Mouse (Mus musculus): ENCODE measurements at regions not wholly inside any gene's neighbourhood (a gene's known extent, or its start where the extent isn't known, plus 50 kb on each side); places are given as distances from the start of the nearest gene placed in this dataset.

GRCm38 (mm10) chr12:12581271-12582186, 319.6 kb downstream of the Fam49a start:
- H3K27ac ChIP-seq: no peak overlapping the region

GRCm38 (mm10) chr12:12580763-12581178, 318.8 kb downstream of the Fam49a start:
- Histone ChIP-seq H3K27ac (no peak overlapping the region), H3K4me3 (no peak overlapping the region)
- no peak for TF ChIP-seq CTCF (conservative IDR thresholded peaks at IDR 0.05)

More at GRCm38 (mm10) chr12:12581271-12582186, 319.6 kb downstream of the Fam49a start:
- TF ChIP-seq CTCF (conservative IDR thresholded peaks at IDR 0.05): no peak
- DNase-seq (ENCODE audit: low spot score in 2 of 2): no peak
- H3K4me3 ChIP-seq: no peak overlapping the region

GRCm38 (mm10) chr12:12578278-12578677, 316.3 kb downstream of the Fam49a start:
- Histone ChIP-seq H3K27ac (no peak overlapping the region), H3K4me3 (peak overlapping the region; percentile 20; the same call in 1 of the 2 replicates)
- DNase-seq (ENCODE audit: low spot score in 2 of 2): peak in 1 of 2 experiments; percentile 66
- no peak for TF ChIP-seq CTCF (conservative IDR thresholded peaks at IDR 0.05)

More at GRCm38 (mm10) chr12:12580763-12581178, 318.8 kb downstream of the Fam49a start:
- no peak for DNase-seq (ENCODE audit: low spot score in 2 of 2)

GRCm38 (mm10) chr12:12570563-12571251, 308.8 kb downstream of the Fam49a start:
- no peak for TF ChIP-seq CTCF (conservative IDR thresholded peaks at IDR 0.05)
- DNase-seq (ENCODE audit: low spot score in 2 of 2): no peak

GRCm38 (mm10) chr12:12567734-12568104, 305.8 kb downstream of the Fam49a start:
- DNase-seq (ENCODE audit: low spot score in 2 of 2): no peak
- Histone ChIP-seq H3K4me3 (no peak overlapping the region), H3K27ac (no peak overlapping the region)
- TF ChIP-seq CTCF (conservative IDR thresholded peaks at IDR 0.05): no peak

More at GRCm38 (mm10) chr12:12570563-12571251, 308.8 kb downstream of the Fam49a start:
- Histone ChIP-seq H3K4me3 (no peak overlapping the region), H3K27ac (no peak overlapping the region)

- Histone ChIP-seq H3K4me3 (no peak overlapping the region), H3K27ac (no peak overlapping the region)
- no peak for DNase-seq (ENCODE audit: low spot score in 2 of 2)
- no peak for TF ChIP-seq CTCF (conservative IDR thresholded peaks at IDR 0.05)
Measured at GRCm38 (mm10) chr12:12567058-12567733, 305.3 kb downstream of the Fam49a start.

GRCm38 (mm10) chr12:12562267-12562666, 300.3 kb downstream of the Fam49a start:
- Histone ChIP-seq H3K4me3 (no peak overlapping the region), H3K27ac (no peak overlapping the region)
- TF ChIP-seq CTCF (conservative IDR thresholded peaks at IDR 0.05): no peak
- DNase-seq (ENCODE audit: low spot score in 2 of 2): no peak

- DNase-seq (ENCODE audit: low spot score in 2 of 2): no peak
- H3K4me3 ChIP-seq: no peak overlapping the region
- no peak overlapping the region for H3K27ac ChIP-seq
- TF ChIP-seq CTCF (conservative IDR thresholded peaks at IDR 0.05): no peak
Measured at GRCm38 (mm10) chr12:12551818-12552217, 289.9 kb downstream of the Fam49a start.

GRCm38 (mm10) chr12:12549649-12550048, 287.7 kb downstream of the Fam49a start:
- no peak for DNase-seq (ENCODE audit: low spot score in 2 of 2)
- no peak overlapping the region for H3K27ac ChIP-seq
- no peak overlapping the region for H3K4me3 ChIP-seq
- no peak for TF ChIP-seq CTCF (conservative IDR thresholded peaks at IDR 0.05)

- Histone ChIP-seq H3K4me3 (no peak overlapping the region), H3K27ac (no peak overlapping the region)
- TF ChIP-seq CTCF (conservative IDR thresholded peaks at IDR 0.05): no peak
- DNase-seq (ENCODE audit: low spot score in 2 of 2): no peak
Measured at GRCm38 (mm10) chr12:12548688-12549087, 286.7 kb downstream of the Fam49a start.

GRCm38 (mm10) chr12:12547477-12547876, 285.5 kb downstream of the Fam49a start:
- no peak for DNase-seq (ENCODE audit: low spot score in 2 of 2)
- no peak for TF ChIP-seq CTCF (conservative IDR thresholded peaks at IDR 0.05)

GRCm38 (mm10) chr12:12546372-12547031, 284.6 kb downstream of the Fam49a start:
- DNase-seq (ENCODE audit: low spot score in 2 of 2): no peak
- no peak overlapping the region for H3K4me3 ChIP-seq
- H3K27ac ChIP-seq: no peak overlapping the region
- TF ChIP-seq CTCF (conservative IDR thresholded peaks at IDR 0.05): no peak

More at GRCm38 (mm10) chr12:12547477-12547876, 285.5 kb downstream of the Fam49a start:
- Histone ChIP-seq H3K27ac (no peak overlapping the region), H3K4me3 (no peak overlapping the region)
